Mouse (Mus musculus) C2C12 (cell line): ENCODE data around the gene Sh3bp1.

ENCODE experiments used
- CEBPB ChIP-seq: IDR thresholded peaks from one replicate; pipeline ENCODE4 v1.6.1; 2011; ENCODE audit warnings: low read depth, mild to moderate bottlenecking, control low read depth, moderate library complexity
- CTCF ChIP-seq: IDR thresholded peaks from one replicate; pipeline ENCODE4 v1.5.1; 2011; ENCODE audit not compliant: control insufficient read depth, insufficient read depth, insufficient read length
- FOSL1 ChIP-seq: IDR thresholded peaks from one replicate; pipeline ENCODE4 v1.8.0; 2011; ENCODE audit warnings: mild to moderate bottlenecking, low read length; ENCODE audit not compliant: poor library complexity, insufficient read depth, severe bottlenecking
- MAX ChIP-seq: IDR thresholded peaks from one replicate; pipeline ENCODE4 v1.6.1; 2011; ENCODE audit warnings: mild to moderate bottlenecking, control low read depth
- MYOD1 ChIP-seq: IDR thresholded peaks from one replicate; pipeline ENCODE4 v1.6.1; 2011; ENCODE audit warnings: low read depth; ENCODE audit not compliant: control insufficient read depth, insufficient read length
- MYOG ChIP-seq: IDR thresholded peaks from one replicate; pipeline ENCODE4 v1.6.1; 2011; ENCODE audit not compliant: control insufficient read depth, insufficient read length; ENCODE audit errors: extremely low read depth
- USF1 ChIP-seq: IDR thresholded peaks from one replicate; pipeline ENCODE4 v1.6.1; 2011; ENCODE audit warnings: low read depth, mild to moderate bottlenecking, control low read depth, moderate library complexity

- TF ChIP-seq CTCF = no peak
- TF ChIP-seq MYOG = no peak
- TF ChIP-seq USF1 = no peak
- no peak for TF ChIP-seq MYOD1
- no peak for TF ChIP-seq FOSL1
- TF ChIP-seq MAX = no peak
- TF ChIP-seq CEBPB = no peak
Measured at GRCm38 (mm10) chr15:78936403-78936802, 36.8 kb downstream of the Sh3bp1 start.
